Mouse (Mus musculus) olfactory bulb, adult 2 months (tissue): ENCODE results near the gene Bcas1.

Experiments
- CTCF ChIP-seq: fragments of 200-500 bp; IDR thresholded peaks from 2 replicates; pipeline ENCODE4 v1.5.1; 2012; ENCODE audit warnings: low read depth, mild to moderate bottlenecking, low read length, moderate library complexity; ENCODE audit not compliant: insufficient read depth
- POLR2A ChIP-seq: fragments of 200-500 bp; IDR thresholded peaks from 2 replicates; pipeline ENCODE4 v1.6.1; 2012; ENCODE audit warnings: mild to moderate bottlenecking, low read depth, low read length, moderate library complexity; ENCODE audit not compliant: insufficient read depth

GRCm38 (mm10) chr2:170347131-170347765 lies 80.4 kb downstream of the Bcas1 start:
- TF ChIP-seq POLR2A (no peak), CTCF (no peak)
